Mouse (Mus musculus) embryonic facial prominence, embryonic 14.5 days (tissue): ENCODE data around the gene Dnajc6. TPM values are rescaled to one million over a fixed set of nuclear protein-coding genes. Genes with fewer than 3 reads are reported as not detected.
A peak's percentile ranks its signal among the peaks of the same experiment; 100 is the strongest.

Experiments
- ATAC-seq: fragments of 200-750 bp; cut with Nextera tagmentation; 2 replicates; pipeline ENCODE4 v1.8.0; 2017; ENCODE audit warnings: low read depth, moderate number of reproducible peaks, moderate TSS enrichment
- DNase-seq: peaks from one replicate; pipeline ENCODE4 v3.0.0-alpha.2; 2015; ENCODE audit warnings: low spot score
- H3K27ac ChIP-seq: fragments of 300-500 bp; sonication (generic); replicated peaks from 2 replicates; pipeline ENCODE4 v1.5.1; 2014; ENCODE audit warnings: low read depth, mild to moderate bottlenecking, low read length, moderate library complexity
- H3K27me3 ChIP-seq: fragments of 300-500 bp; sonication (generic); replicated peaks from 2 replicates; pipeline ENCODE4 v1.6.1; 2014; ENCODE audit warnings: low read length; ENCODE audit not compliant: control insufficient read depth, insufficient read depth
- H3K36me3 ChIP-seq: fragments of 300-500 bp; sonication (generic); 2 replicates; pipeline ENCODE4 v1.6.1; 2014; ENCODE audit warnings: low read length, mixed read lengths; ENCODE audit not compliant: control insufficient read depth, insufficient read depth
- H3K4me1 ChIP-seq: fragments of 300-500 bp; sonication (generic); 2 replicates; pipeline ENCODE4 v1.6.1; 2014; ENCODE audit warnings: antibody characterized with exemption, low read length; ENCODE audit not compliant: control insufficient read depth, insufficient read depth
- H3K4me2 ChIP-seq: fragments of 300-500 bp; sonication (generic); 2 replicates; pipeline ENCODE4 v1.6.1; 2014; ENCODE audit warnings: low read depth, mild to moderate bottlenecking, low read length, moderate library complexity, mixed read lengths
- H3K4me3 ChIP-seq: fragments of 300-500 bp; sonication (generic); 2 replicates; pipeline ENCODE4 v1.5.1; 2014; ENCODE audit warnings: low read depth, mild to moderate bottlenecking, low read length
- H3K9ac ChIP-seq: fragments of 300-500 bp; sonication (generic); 2 replicates; pipeline ENCODE4 v1.6.1; 2014; ENCODE audit warnings: low read depth, mild to moderate bottlenecking, low read length, moderate library complexity, mixed read lengths
- H3K9me3 ChIP-seq: fragments of 300-500 bp; sonication (generic); 2 replicates; pipeline ENCODE4 v1.6.1; 2016; ENCODE audit warnings: low read length; ENCODE audit not compliant: control insufficient read depth
- WGBS: fragments of 180-500 bp; shearing (Covaris S2); extraction: QIAGEN DNeasy Blood & Tissue Kit; methylation state at CpG from one replicate; pipeline ENCODE4 v1.1.7; 2014; 5-methylcytosine and 5-hydroxymethylcytosine counted together
- polyA plus RNA-seq: library from polyadenylated mRNA; unstranded; fragments of >200 nt; fragmentation: Nextera tagmentation; extraction: Ambion mirVana; gene quantifications from 2 replicates; pipeline ENCODE4 v1.2.1, GENCODE M21; 2014

Dnajc6 gene
- polyA plus RNA-seq, 1 experiment from 2014 or later, result 4.4 TPM

DNA sequence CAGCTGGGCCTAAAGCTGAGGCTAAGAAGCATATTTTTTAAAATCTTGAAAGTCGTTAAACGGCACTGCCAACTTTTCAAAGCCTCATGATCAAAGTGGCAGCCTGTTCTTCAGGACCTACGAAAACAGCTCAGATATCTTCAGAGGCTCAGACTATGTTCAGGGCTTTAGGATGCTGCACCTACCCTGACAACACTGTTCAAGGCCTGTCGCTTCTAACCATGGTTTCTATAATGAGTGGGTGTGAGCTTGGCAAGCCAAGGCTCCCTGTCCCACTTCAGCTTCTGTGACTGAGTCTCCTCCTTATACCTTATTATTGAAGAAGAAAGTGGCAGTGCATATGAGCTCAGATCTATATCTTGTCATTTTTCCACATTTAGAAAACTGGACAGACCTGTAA lies 37.1 kb upstream of the Dnajc6 start:
- no peak overlapping the region for H3K4me2 ChIP-seq
- WGBS, result 79% methylated on average over 4 of the region's 4 CpGs
- ATAC-seq, result no peak
- no peaks in the 10 kb centered on the region for H3K4me1 ChIP-seq
- H3K27me3 ChIP-seq, result no peaks in the 10 kb centered on the region
- H3K9me3 ChIP-seq, result no peaks in the 10 kb centered on the region
- no peak overlapping the region for H3K27ac ChIP-seq
- H3K4me3 ChIP-seq, result no peak overlapping the region
- H3K9ac ChIP-seq, result no peak overlapping the region
- DNase-seq, result no peak
- peaks cover 10% of the 10 kb centered on the region; the same call in 1 of the 2 replicates for H3K36me3 ChIP-seq

DNA sequence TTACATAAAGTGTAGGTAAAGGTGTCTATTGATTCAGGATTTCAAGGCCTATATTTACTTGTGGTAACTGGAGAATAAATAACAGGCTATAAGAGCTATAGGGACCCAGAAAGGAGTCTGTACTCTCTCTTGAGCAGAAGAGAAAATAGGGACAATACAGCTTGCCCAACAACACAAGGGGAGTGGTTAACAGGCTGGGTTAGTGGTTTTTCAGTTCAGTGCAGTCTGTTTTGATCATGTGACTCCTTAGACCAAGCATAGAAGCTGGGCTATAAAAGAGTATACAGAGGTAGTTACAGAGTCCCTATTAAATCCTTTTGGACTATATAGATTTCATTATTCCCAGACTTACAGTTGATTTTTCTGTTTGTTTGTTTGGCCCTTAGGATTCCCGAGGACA lies 36.3 kb upstream of the Dnajc6 start:
- H3K27me3 ChIP-seq, result no peaks in the 10 kb centered on the region
- WGBS, result 87% methylated on average over 1 of the region's 1 CpGs

DNA sequence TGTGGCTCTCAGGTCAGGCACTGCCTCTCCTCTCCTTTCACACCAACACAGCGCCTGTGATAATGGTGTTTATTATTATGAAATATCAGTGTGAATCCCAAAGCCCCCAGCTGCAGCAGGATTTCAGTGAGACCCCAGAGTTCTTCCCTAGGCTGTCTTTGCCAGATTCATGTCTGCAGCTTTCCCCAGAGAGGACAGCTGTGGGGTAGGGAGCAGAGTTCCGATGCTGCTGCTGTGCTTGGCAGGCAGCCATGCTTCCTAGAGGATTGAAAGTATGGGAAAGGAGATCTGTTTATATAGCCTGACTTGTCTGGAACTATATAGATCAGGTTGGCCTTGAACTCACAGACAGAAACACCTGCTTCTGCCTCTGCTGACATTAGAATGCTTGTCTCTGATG lies 34.4 kb upstream of the Dnajc6 start:
- H3K27me3 ChIP-seq, result no peaks in the 10 kb centered on the region
- no peaks in the 10 kb centered on the region for H3K4me1 ChIP-seq
- H3K9ac ChIP-seq, result no peak overlapping the region
- H3K9me3 ChIP-seq, result no peaks in the 10 kb centered on the region
- no peak overlapping the region for H3K27ac ChIP-seq
- no peak overlapping the region for H3K4me2 ChIP-seq
- WGBS, result 80% methylated on average over 2 of the region's 2 CpGs
- H3K36me3 ChIP-seq, result peaks cover 10% of the 10 kb centered on the region; the same call in 1 of the 2 replicates
- peak; percentile 44; the same call in 1 of the 2 replicates for ATAC-seq
- H3K4me3 ChIP-seq, result no peak overlapping the region
- peak; percentile 75 for DNase-seq

More for the DNA sequence above, 36.3 kb upstream of the Dnajc6 start:
- no peaks in the 10 kb centered on the region for H3K9me3 ChIP-seq
- ATAC-seq (no peak), DNase-seq (no peak)
- H3K4me1 ChIP-seq, result no peaks in the 10 kb centered on the region
- H3K9ac ChIP-seq, result no peak overlapping the region
- H3K27ac ChIP-seq, result no peak overlapping the region
- H3K36me3 ChIP-seq, result peaks cover 10% of the 10 kb centered on the region; the same call in 1 of the 2 replicates
- H3K4me3 ChIP-seq, result no peak overlapping the region
- H3K4me2 ChIP-seq, result no peak overlapping the region

DNA sequence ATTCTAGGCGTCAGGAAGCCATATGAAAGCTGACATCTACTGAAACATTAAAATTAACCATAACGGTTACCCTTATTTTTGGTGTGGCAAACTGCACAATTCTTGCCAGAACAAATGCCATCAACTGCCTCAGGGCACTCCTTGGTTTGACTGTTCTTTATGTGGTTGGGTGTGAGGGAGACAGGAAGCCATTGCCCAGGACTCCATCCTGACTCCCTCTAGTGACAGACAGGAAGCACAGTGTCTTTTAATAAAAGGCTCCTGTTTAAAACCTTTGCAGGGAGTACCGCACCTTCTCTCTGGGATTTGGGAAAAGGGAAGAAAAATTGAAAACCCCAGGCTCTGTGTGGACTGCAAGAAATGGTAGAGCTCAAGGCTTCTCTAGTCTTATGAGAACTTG lies 30.2 kb upstream of the Dnajc6 start:
- no peak overlapping the region for H3K4me3 ChIP-seq
- no peak overlapping the region for H3K27ac ChIP-seq
- 65% methylated on average over 3 of the region's 3 CpGs for whole genome bisulfite sequencing
- H3K27me3 ChIP-seq, result no peaks in the 10 kb centered on the region
- no peaks in the 10 kb centered on the region for H3K9me3 ChIP-seq
- H3K36me3 ChIP-seq, result peaks cover 10% of the 10 kb centered on the region; the same call in 1 of the 2 replicates
- no peak overlapping the region for H3K9ac ChIP-seq
- H3K4me1 ChIP-seq, result no peaks in the 10 kb centered on the region
- no peak for ATAC-seq
- H3K4me2 ChIP-seq, result no peak overlapping the region
- DNase-seq, result no peak

- 79% methylated on average over 5 of the region's 5 CpGs for WGBS
- no peak overlapping the region for H3K27ac ChIP-seq
These were observed 27.2 kb upstream of the Dnajc6 start for GRCm38 (mm10) chr4:101469242-101469641.

DNA sequence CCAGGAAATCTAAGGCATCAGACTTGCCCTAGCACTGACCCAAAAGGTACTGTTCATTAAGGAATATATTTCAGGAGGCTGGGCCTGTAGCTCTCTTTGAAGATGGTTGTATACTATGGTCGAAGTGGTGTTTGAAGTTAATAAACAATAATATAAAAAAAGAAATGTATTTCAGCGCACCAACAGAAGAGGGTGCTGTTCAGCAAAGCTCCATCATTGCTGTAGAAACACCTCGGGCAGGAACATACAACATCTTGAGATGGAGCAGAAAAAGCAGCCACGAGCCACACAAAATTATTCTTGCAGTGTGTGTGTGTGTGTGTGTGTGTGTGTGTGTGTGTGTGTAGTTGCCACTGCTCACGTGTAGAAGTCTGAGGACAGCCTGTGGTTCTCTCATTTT lies 25.9 kb upstream of the Dnajc6 start:
- H3K27me3 ChIP-seq, result no peaks in the 10 kb centered on the region
- no peaks in the 10 kb centered on the region for H3K9me3 ChIP-seq
- 57% methylated on average over 5 of the region's 5 CpGs for WGBS
- H3K27ac ChIP-seq, result no peak overlapping the region
- H3K4me3 ChIP-seq, result no peak overlapping the region
- no peaks in the 10 kb centered on the region for H3K36me3 ChIP-seq
- no peak overlapping the region for H3K4me2 ChIP-seq
- ATAC-seq (no peak), DNase-seq (no peak)
- no peak overlapping the region for H3K9ac ChIP-seq
- no peaks in the 10 kb centered on the region for H3K4me1 ChIP-seq

More at GRCm38 (mm10) chr4:101469242-101469641, 27.2 kb upstream of the Dnajc6 start:
- H3K9ac ChIP-seq, result no peak overlapping the region
- H3K27me3 ChIP-seq, result no peaks in the 10 kb centered on the region
- H3K4me1 ChIP-seq, result no peaks in the 10 kb centered on the region
- no peaks in the 10 kb centered on the region for H3K36me3 ChIP-seq
- no peak overlapping the region for H3K4me3 ChIP-seq
- no peaks in the 10 kb centered on the region for H3K9me3 ChIP-seq
- no peak for ATAC-seq
- H3K4me2 ChIP-seq, result no peak overlapping the region
- no peak for DNase-seq

DNA sequence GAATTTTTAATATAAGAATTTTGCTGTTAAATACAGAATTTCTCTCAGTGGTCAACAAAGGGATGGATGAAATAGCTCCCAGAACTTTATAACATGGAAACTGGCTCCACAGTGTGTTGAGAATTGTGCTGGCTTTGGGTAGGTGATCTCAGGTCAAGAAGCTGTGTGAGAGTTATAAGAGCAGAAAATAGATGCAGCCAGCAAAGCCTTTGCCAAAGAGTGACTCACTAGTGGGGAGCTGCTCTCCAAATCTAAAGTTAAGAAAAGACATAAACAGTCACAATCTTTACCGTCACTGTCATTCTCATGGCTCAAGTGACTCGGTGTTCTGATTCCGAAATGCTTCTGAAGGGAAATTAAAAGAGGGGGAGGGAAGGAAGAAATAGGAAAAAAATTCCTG lies 23.7 kb upstream of the Dnajc6 start:
- no peaks in the 10 kb centered on the region for H3K27me3 ChIP-seq
- DNase-seq, result no peak
- H3K36me3 ChIP-seq, result no peaks in the 10 kb centered on the region
- no peak for ATAC-seq
- H3K4me1 ChIP-seq, result no peaks in the 10 kb centered on the region
- no peak overlapping the region for H3K4me2 ChIP-seq
- 83% methylated on average over 3 of the region's 3 CpGs for WGBS
- no peak overlapping the region for H3K4me3 ChIP-seq
- no peak overlapping the region for H3K9ac ChIP-seq
- no peak overlapping the region for H3K27ac ChIP-seq
- no peaks in the 10 kb centered on the region for H3K9me3 ChIP-seq

DNA sequence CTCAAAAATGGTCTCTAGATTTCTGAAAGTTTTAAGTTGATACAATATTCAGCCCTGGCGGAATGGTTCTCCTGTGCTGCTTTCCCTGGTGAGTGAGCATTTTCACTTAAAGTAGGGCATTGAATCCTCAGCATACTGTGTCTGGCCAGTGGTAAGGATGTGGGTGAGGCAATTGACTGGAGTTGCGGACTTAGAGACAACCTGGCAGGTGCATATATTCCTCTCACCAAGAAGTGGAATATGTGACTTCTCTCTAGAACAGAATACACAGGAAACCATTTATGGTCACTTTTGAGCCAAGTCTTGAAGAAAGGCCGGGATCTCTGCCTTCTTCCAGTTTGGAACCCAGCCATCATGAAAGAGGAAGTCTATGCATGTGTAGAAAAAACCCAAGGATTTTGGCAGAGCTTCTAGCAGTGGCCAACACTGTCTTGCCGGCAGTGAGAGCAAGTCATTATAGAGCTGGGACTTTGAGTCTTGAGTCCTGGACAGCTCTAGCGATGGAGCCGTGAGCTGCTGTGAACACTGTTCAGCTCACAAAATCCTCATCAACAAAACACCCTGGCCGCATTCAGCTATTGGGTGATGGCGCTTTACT lies 6.0 kb upstream of the Dnajc6 start:
- WGBS, result 88% methylated on average over 8 of the region's 8 CpGs
- H3K4me3 ChIP-seq, result no peak overlapping the region
- no peak overlapping the region for H3K9ac ChIP-seq
- H3K27me3 ChIP-seq, result peaks cover 4% of the 10 kb centered on the region
- no peaks in the 10 kb centered on the region for H3K9me3 ChIP-seq
- no peak for ATAC-seq
- no peaks in the 10 kb centered on the region for H3K4me1 ChIP-seq
- no peak overlapping the region for H3K27ac ChIP-seq
- no peak for DNase-seq
- no peaks in the 10 kb centered on the region for H3K36me3 ChIP-seq
- no peak overlapping the region for H3K4me2 ChIP-seq

DNA sequence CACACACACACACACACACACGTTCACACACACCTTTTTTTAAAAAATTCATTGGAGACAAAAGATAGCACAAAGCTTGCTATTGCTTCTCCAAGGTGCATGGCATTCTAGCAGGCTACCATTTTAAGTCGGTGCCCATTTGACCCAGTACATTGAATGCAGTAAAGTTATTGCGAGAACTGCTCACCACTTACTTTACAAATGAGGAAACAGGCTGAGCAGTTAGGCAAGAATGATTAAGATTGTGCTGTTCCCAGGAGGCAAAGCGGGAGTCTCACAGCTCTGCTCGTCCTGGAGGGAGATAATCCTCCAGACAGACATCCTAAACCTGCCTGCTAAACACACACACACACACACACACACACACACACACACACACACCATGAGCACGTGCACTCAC lies 4.7 kb upstream of the Dnajc6 start:
- Histone ChIP-seq H3K36me3 (no peaks in the 10 kb centered on the region), H3K4me3 (no peak overlapping the region), H3K9ac (no peak overlapping the region), H3K27ac (no peak overlapping the region), H3K4me1 (0 out of 2 replicates have a peak, but pooled peaks cover under 1% of the 10 kb centered on the region), H3K27me3 (peaks cover 17% of the 10 kb centered on the region), H3K9me3 (no peaks in the 10 kb centered on the region), H3K4me2 (no peak overlapping the region)
- no peak for DNase-seq
- no peak for ATAC-seq
- 66% methylated on average over 6 of the region's 6 CpGs for WGBS
